Mouse (Mus musculus) right cerebral cortex, postnatal 14 days (tissue): Measurements from ENCODE around the gene Nhlh1.

Experiments
- DNase-seq: peaks from one replicate; pipeline ENCODE4 v3.0.0; 2022

Gene Nhlh1

GRCm38 (mm10) chr1:172015312-172015939 lies 41.9 kb downstream of the Nhlh1 start:
- no peak for DNase-seq

GRCm38 (mm10) chr1:172014771-172015170 lies 42.6 kb downstream of the Nhlh1 start:
- no peak for DNase-seq

DNA sequence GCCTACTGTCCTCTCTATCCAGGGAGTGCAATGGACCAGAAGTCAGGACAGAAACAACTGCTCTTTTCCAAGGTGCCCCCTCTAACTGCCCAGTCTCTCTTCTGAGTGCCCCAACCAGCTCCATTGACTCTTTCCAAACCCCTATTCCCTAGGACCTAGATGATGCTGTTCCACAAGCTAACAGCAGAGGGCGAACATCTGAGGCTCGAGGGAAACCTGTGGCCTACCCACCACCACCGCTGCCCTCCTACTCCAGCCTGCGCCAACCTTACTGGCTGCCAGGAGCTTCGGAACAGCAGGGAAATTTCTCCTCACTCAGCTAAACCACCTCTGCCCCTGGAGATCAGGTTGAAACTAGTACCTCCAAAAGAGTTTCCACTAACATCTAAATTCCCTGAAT lies 45.3 kb downstream of the Nhlh1 start:
- DNase-seq = peak; percentile 75

GRCm38 (mm10) chr1:172010042-172010824 lies 47.1 kb downstream of the Nhlh1 start:
- no peak for DNase-seq

GRCm38 (mm10) chr1:172009406-172009805 lies 48.0 kb downstream of the Nhlh1 start:
- no peak for DNase-seq

- no peak for DNase-seq
These were observed 49.0 kb downstream of the Nhlh1 start for GRCm38 (mm10) chr1:172008351-172008750.

DNA sequence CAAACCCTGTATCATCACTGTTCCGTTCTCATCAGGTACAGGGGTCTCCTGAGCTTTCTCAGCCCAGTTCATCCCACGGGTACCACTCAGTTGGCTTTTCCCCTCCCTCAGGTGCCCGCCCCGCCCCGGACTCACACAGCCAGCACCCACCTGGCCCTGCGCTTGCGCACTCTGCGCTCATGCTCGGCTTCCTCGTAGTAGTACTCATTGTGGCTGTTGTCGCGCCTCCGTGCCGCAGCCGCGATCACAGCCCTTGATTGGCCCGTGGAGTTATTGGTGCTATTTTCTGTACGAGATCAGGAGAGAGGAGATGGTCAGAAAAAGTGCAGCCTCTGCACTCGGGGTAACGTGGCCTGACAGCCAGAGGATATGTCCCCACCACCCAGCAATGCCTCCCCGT lies 49.6 kb downstream of the Nhlh1 start:
- no peak for DNase-seq
